In the genomic region with DNA sequence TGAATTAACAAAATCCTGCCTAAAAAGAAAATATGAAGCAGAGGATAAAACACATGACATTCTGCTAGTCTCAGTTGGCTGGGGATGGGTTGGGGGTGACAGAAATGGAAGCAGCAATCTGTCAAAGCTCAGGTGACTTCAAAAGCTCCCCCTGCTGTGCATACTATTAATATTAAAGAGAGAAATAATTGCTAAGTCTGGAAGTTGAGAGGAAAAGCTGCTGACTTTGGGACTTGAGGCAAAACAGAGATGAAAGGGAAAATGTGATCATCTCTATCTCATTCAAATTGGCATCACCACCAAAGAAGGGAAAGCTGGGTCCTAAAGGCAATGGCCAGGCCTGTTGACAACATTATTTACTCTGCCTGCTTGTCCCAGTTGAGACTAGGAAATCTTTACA, we compare ENCODE assay signal across 20 mouse cellular contexts.
A peak's percentile ranks its signal among the peaks of the same experiment; 100 is the strongest.
DNase-seq lines count a peak whose midpoint lies in the region; ATAC-seq and TF ChIP-seq lines count a peak whose summit lies in the region.
"Had no signal": no experiment of that assay in that cellular context is flagged by ENCODE, and none has a peak within 500 bp of the region (broad histone marks: within the 10 kb centered on the region; RNA-seq: fewer than 3 reads in every experiment).

No protein-coding gene starts in this region.

- H3K27me3 ChIP-seq in forebrain, embryonic 14.5 days (replicated peaks; ENCODE audit: control insufficient read depth, insufficient read depth, low read length): no peaks in the 10 kb centered on the region
- H3K27me3 ChIP-seq in forebrain, embryonic 15.5 days: no peaks in the 10 kb centered on the region
- H3K27me3 ChIP-seq in midbrain, embryonic 13.5 days: no peaks in the 10 kb centered on the region
- H3K27me3 ChIP-seq in midbrain, embryonic 10.5 days (ENCODE audit: low read depth, poor library complexity, severe bottlenecking): no peaks in the 10 kb centered on the region
- no peaks in the 10 kb centered on the region for H3K27me3 ChIP-seq in midbrain, postnatal 0 days (ENCODE audit: insufficient read depth, low read length)
- H3K27me3 ChIP-seq: forebrain, embryonic 13.5 days; hindbrain, embryonic 12.5 days; hindbrain, embryonic 15.5 days had no signal

- H3K36me3 ChIP-seq in forebrain, embryonic 14.5 days (ENCODE audit: control insufficient read depth, insufficient read depth, low read length): no peaks in the 10 kb centered on the region
- H3K36me3 ChIP-seq in forebrain, embryonic 15.5 days: no peaks in the 10 kb centered on the region
- no peaks in the 10 kb centered on the region for H3K36me3 ChIP-seq in midbrain, embryonic 13.5 days
- H3K36me3 ChIP-seq in midbrain, embryonic 10.5 days: no peaks in the 10 kb centered on the region
- no peaks in the 10 kb centered on the region for H3K36me3 ChIP-seq in midbrain, postnatal 0 days (ENCODE audit: insufficient read depth, low read length)
- H3K36me3 ChIP-seq: forebrain, embryonic 10.5 days; hindbrain, embryonic 12.5 days; hindbrain, embryonic 15.5 days had no signal

- H3K9ac ChIP-seq in forebrain, embryonic 14.5 days (ENCODE audit: low read length): no peak overlapping the region
- H3K9ac ChIP-seq in forebrain, embryonic 15.5 days (replicated peaks): no peak overlapping the region
- H3K9ac ChIP-seq in midbrain, embryonic 13.5 days (replicated peaks): no peak overlapping the region
- H3K9ac ChIP-seq in midbrain, postnatal 0 days (replicated peaks; ENCODE audit: low read length, poor library complexity, severe bottlenecking): no peak overlapping the region
- H3K9ac ChIP-seq: forebrain, embryonic 13.5 days; hindbrain, embryonic 12.5 days; hindbrain, embryonic 15.5 days had no signal

- ATAC-seq in forebrain, embryonic 14.5 days: no peak
- no peak for ATAC-seq in forebrain, embryonic 15.5 days (replicated peaks)
- ATAC-seq in midbrain, embryonic 13.5 days: peak; percentile 55; the same call in 1 of the 2 replicates
- ATAC-seq in midbrain, postnatal 0 days (ENCODE audit: low FRiP score): peak; percentile 77
- ATAC-seq: activated CD4-positive, CD25-positive, alpha-beta regulatory T cell, adult 4 months; forebrain, embryonic 13.5 days had no signal

- no peak overlapping the region for H3K4me2 ChIP-seq in forebrain, embryonic 14.5 days (ENCODE audit: low read length)
- H3K4me2 ChIP-seq in forebrain, embryonic 15.5 days (replicated peaks): no peak overlapping the region
- no peak overlapping the region for H3K4me2 ChIP-seq in midbrain, embryonic 13.5 days (replicated peaks)
- no peak overlapping the region for H3K4me2 ChIP-seq in midbrain, postnatal 0 days (ENCODE audit: low read depth, low read length, poor library complexity, severe bottlenecking)
- H3K4me2 ChIP-seq: forebrain, embryonic 13.5 days; heart, embryonic 11.5 days; hindbrain, embryonic 12.5 days; hindbrain, embryonic 15.5 days had no signal

- no peak for TF ChIP-seq CTCF in midbrain, postnatal 0 days (IDR thresholded peaks at IDR 0.05)

- no peak overlapping the region for H3K27ac ChIP-seq in forebrain, embryonic 14.5 days (ENCODE audit: low read depth, low read length)
- H3K27ac ChIP-seq in forebrain, embryonic 15.5 days (replicated peaks): no peak overlapping the region
- H3K27ac ChIP-seq in midbrain, embryonic 13.5 days: no peak overlapping the region
- H3K27ac ChIP-seq in midbrain, embryonic 10.5 days (replicated peaks): no peak overlapping the region
- no peak overlapping the region for H3K27ac ChIP-seq in midbrain, postnatal 0 days (ENCODE audit: low read depth, low read length)
- H3K27ac ChIP-seq: forebrain, embryonic 10.5 days; forebrain, embryonic 13.5 days; gastrocnemius, adult 2 months; hindbrain, embryonic 12.5 days; hindbrain, embryonic 15.5 days had no signal

- H3K9me3 ChIP-seq in forebrain, embryonic 14.5 days (replicated peaks; ENCODE audit: control insufficient read depth, low read length): no peaks in the 10 kb centered on the region
- H3K9me3 ChIP-seq in forebrain, embryonic 15.5 days: no peaks in the 10 kb centered on the region
- H3K9me3 ChIP-seq in midbrain, embryonic 13.5 days: no peaks in the 10 kb centered on the region
- H3K9me3 ChIP-seq in midbrain, embryonic 10.5 days (replicated peaks): no peaks in the 10 kb centered on the region
- H3K9me3 ChIP-seq in midbrain, postnatal 0 days (ENCODE audit: low read length): no peaks in the 10 kb centered on the region
- H3K9me3 ChIP-seq: forebrain, embryonic 10.5 days; forebrain, embryonic 13.5 days; hindbrain, embryonic 12.5 days; hindbrain, embryonic 15.5 days had no signal

- no peaks in the 10 kb centered on the region for H3K4me1 ChIP-seq in forebrain, embryonic 14.5 days (ENCODE audit: control insufficient read depth, insufficient read depth, low read length)
- no peaks in the 10 kb centered on the region for H3K4me1 ChIP-seq in forebrain, embryonic 15.5 days
- no peaks in the 10 kb centered on the region for H3K4me1 ChIP-seq in midbrain, embryonic 13.5 days (replicated peaks)
- no peaks in the 10 kb centered on the region for H3K4me1 ChIP-seq in midbrain, embryonic 10.5 days
- no peaks in the 10 kb centered on the region for H3K4me1 ChIP-seq in midbrain, postnatal 0 days (ENCODE audit: insufficient read depth, low read length)
- H3K4me1 ChIP-seq: forebrain, embryonic 10.5 days; forebrain, embryonic 13.5 days; hindbrain, embryonic 12.5 days; hindbrain, embryonic 15.5 days had no signal

- peak; percentile 3 for DNase-seq in forebrain, embryonic 14.5 days (ENCODE audit: low spot score)
- no peak for DNase-seq in midbrain, embryonic 10.5 days (ENCODE audit: low spot score)
- no peak for DNase-seq in midbrain, postnatal 0 days (ENCODE audit: low spot score)
- DNase-seq in layer of hippocampus, postnatal 36 days: no peak
- DNase-seq: adrenal gland, adult 8-10 months; adrenal gland, postnatal 25 days; cerebellum, adult 18-20 months; cerebellum, adult 9-10 months; cerebellum, postnatal 14 days; gastrocnemius, adult 2 months; gastrocnemius, postnatal 14 days; heart, adult 11 months had no signal

- H3K4me3 ChIP-seq in forebrain, embryonic 14.5 days (ENCODE audit: low read depth, low read length): no peak overlapping the region
- no peak overlapping the region for H3K4me3 ChIP-seq in forebrain, embryonic 15.5 days
- H3K4me3 ChIP-seq in midbrain, embryonic 13.5 days (replicated peaks): no peak overlapping the region
- H3K4me3 ChIP-seq in midbrain, embryonic 10.5 days: no peak overlapping the region
- no peak overlapping the region for H3K4me3 ChIP-seq in midbrain, postnatal 0 days (ENCODE audit: low read depth, low read length)
- H3K4me3 ChIP-seq: forebrain, embryonic 10.5 days; forebrain, embryonic 13.5 days; gastrocnemius, adult 2 months; hindbrain, embryonic 12.5 days; hindbrain, embryonic 15.5 days had no signal

Comparison
In these comparisons a context has a peak if more than half of its experiments do, and no peak if none do; other contexts are left out.
1. ATAC-seq: peak in midbrain, embryonic 13.5 days (single experiment) and midbrain, postnatal 0 days (single experiment); none in forebrain, embryonic 14.5 days (single experiment) and forebrain, embryonic 15.5 days (single experiment).